Mouse (Mus musculus) monocyte, adult 2 months (primary cell): ENCODE results near the gene Ankra2.

Experiments
- DNase-seq, 2 experiments: peaks; one replicate each; pipeline ENCODE4 v3.0.0; 2022; ENCODE audit warnings: low spot score in 2 of 2, low read depth in 1 of 2

Gene Ankra2

DNA sequence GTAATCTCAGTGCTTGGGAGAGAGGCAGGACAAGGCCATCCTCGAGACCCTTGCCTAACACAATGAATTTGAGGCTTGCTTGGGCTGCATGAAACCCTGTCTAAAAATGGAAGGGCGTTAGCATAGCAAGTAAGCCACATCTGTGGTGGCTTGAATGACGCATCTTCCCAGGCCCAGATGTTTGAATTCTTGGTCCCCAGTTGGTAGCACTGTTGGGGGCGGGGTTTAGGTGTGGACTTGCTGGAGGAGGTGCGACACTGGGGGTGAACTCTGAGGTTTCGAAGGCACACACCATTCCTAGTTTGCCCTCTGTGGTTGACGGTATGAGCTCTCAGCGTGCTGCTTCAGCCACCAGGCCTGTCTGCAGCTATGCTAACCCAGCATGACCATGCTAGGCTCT is 28.8 kb downstream of the Ankra2 start:
- no peak for DNase-seq

DNA sequence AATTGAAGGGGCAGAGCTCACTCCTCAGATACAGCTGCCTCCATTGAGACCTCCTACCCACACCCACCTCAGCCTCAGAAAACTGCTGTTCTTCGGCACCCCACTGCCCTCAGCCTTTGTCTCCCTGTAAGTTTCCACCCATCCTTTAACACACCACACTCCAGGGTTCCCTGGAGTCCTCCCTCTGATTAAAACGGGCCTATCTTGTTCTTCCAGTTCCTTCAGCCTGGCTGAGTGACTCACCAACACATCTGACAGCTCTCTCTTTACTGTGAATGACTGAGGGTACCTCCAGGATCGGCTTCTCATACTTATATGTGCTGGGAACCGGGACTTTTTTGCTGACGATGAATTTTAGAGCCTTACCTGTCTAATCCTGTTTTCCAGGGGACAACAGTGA is 33.2 kb downstream of the Ankra2 start:
- DNase-seq: no peak

DNA sequence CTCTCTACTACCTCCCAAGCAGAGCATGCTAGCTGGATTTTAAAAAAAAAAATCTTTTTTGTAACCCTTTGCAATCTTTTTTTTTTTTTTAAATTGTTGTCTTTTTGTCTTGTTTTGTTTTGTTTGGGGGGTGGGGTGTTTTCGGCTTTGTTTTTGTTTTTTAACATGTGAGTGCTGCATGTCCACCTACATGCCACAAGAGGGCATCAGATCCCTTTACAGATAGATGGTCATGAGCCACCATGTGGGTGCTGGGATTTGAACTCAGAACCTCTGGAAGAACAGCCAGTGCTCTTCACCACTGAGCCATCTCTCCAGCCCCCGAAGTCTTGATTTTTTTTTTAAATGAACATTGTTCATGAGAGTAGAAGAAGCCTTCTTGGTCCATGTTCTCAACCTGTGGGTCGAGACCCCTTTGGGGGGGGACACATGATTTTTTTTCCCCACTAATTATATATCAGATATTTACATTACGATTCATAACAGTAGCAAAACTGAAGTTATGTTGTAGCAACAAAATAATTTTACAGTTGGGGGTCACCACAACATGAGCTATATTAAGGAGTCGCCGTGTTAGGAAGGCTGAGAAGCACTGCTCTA is 35.1 kb downstream of the Ankra2 start:
- no peak for DNase-seq

DNA sequence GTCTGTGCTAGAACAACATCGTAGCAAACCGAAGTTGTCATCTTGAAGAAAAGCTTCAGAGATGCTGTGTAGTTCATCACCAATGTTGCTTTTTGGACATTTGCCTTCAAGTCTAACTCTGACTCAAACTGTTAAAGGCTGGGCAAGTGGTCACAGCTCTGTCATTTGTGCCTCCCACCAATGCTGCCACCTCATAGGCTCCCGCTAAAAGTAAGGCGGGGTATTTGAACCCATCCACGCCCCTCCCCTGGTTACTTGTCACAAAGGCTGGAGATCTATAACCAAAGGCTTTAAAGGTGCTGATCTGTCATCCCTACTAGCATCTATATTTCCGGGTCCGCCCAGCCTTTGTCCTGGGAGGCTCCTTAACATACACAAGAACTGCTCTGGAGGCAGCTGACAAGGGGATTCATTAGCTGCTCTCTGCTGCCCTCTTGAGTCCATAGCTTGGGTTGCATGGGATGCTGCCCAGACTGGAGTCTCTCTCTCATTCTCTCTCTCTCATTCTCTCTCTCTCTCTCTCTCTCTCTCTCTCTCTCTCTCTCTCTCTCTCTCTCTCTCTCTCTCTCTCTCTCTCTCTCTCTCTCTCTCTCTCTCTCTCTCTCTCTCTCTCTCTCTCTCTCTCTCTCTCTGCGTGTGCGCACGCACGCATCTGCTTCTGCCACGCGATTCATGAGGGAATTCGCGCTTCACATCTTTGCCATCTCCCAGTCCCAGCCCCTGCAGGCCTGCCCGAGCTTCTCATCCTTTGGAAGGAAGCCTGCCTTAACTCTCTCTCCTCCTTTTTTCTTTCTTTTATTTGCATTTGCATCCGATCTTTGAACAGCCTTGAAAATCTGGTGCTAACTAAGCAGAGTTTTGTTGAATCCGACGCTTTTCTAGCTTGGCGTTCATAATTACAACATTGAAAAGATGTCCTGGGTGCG is 36.2 kb downstream of the Ankra2 start:
- DNase-seq: peak; percentile 7 to 52

DNA sequence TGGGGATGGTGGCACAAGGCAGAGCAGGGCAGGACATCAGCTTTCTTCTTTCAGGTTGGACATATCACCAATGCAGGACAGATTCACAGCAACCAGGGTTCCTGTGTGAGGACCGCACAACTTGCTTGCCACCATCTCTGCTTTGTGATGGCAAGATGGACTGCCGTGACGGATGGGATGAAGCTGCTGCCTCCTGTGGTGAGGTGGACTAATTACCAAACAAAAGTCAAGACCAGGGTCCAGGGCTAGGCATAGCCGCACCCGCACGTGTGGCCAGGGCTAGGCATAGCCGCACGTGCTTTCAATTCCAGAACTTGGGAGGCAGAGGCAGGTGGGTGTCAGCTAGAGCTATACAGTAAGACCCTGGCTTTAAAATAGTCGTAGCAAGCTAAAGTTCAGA is 42.4 kb downstream of the Ankra2 start:
- no peak for DNase-seq

DNA sequence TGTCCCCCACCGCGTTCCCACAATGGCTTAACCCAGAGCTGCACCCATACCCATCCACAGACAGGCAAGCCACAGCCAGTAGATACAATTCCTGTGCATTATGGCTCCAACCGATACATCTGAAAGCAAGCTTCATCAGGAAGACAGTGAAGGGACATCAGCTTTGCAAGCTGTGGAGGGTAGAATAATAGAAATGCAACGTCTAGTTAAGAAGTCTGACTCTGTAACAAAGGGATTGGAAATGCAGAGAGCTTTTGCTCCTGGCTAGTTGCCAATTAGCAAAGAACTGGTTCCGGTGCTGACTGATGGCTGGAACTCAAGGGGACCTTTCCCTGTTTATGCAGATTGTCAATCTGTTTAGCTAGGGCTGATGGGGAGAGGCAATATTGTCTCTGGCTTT is 43.5 kb downstream of the Ankra2 start:
- no peak for DNase-seq

DNA sequence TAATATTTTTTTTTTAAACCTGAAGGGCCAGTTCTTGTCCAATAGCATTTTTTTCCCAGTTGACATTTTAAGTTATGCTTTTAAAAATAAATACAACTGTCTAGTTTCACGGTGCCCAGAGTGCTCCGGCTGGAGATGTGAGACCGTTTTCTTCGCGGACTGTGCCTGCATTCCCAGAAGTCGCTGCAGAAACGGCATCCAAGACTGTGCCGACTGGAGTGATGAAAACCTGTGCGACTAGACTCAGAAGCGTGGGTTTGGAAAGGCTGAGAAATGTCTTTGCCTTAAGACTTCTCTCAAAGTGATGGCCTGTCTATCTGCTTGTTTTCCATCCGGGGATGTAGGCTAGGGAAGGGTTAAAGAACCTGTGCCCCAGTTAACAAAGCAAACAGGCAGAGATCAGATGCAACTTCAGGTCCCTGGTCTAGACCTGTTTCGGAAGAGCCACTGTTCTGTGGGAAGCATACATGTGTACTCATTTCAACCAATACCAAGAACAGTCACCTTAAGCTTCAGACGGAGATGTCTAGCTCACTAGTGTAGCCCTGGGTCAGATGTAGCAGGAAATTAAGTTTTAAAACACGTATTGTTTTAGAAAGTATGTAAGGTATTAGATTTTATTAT is 44.1 kb downstream of the Ankra2 start:
- no peak for DNase-seq

DNA sequence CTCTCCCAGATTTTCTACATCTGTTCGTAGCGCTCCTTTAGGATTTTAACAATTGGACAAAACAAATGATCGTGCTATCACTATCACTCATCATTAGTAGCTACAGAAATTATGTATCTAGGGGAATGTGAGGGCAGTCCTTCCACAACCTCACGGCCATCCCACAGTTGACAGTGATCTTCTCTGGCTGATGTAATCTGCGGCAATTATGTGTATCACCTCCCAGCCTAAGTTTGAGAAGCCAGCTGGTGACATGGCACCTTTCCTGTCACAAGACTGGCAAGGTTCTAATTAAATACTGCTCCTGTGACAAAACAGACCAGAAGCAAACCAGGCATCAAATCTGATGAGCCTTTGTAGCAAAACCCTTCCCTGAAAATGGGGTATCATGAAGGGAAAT is 45.1 kb downstream of the Ankra2 start:
- DNase-seq: no peak

DNA sequence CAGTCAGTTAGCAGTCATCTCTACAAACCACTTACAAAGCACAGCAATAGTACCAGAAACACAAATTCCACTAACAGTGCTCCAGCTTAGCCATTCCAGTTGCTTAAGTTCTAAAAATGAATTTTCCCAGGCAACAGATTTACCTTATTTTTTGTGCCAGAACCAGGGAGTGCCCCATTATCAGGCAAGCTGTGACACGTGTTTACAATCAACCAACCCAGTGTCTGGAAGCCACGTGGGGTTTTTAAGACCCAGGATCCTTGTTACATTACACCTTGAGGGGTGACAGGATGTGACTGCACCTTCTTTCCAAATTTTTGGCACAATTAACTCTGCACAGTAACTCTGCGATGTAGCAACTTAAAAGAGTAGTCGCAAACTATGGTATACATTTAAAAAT is 45.9 kb downstream of the Ankra2 start:
- no peak for DNase-seq

DNA sequence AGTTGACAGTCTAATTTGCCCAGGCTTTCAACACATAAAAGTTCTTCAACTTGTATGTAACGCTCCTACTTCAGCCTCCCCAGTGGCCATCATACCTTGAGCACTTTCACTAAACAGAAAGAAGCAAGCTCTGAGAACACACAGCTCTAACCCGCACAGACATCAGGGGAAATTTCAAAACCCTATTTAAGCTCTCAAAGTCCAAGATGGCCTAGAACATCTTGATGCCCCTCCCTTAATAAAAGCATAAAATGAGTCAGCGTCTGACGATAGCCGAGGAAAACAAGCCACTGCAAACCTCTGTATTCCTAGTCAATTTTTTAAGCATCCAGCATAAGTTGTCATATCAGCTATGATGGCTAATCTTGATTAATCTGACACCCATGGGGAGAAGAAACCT is 48.7 kb downstream of the Ankra2 start:
- no peak for DNase-seq

DNA sequence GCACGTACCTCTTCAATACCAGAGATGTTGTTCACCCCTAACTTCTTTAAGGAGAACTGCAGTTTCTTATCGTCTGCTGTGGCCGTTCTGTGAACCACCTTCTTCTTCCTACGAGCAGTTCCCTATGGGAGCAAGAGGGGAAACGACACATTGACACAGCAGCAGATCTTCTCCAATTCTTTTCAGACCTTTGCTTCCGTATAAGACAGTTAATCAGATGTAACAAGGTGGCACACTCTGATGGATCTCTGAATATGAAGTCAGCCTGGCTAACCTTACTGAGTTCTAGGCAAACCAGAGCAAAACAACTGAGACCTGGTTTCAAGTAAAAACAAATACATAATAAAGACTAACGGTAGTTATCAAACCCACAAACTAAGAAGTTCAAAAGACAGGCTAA is 50.8 kb downstream of the Ankra2 start:
- no peak for DNase-seq

DNA sequence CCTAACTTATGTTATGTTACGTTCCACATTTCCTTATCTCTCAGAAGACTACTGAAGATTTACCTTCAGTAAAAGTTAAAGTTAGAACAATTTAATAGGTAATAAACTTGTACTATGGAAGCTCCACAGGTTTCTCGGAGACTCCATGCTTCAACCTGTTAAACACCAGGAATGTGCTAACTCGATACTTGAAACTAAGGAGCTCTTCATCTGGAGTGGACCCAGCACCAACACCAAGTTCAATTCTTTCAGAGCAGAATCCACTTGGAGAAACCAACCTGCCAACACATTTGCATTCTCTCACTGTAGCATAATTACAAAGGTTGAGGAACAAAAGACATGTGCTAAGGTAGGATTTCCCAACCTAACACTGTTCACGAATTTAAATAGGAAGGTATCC is 52.2 kb downstream of the Ankra2 start:
- DNase-seq: no peak

DNA sequence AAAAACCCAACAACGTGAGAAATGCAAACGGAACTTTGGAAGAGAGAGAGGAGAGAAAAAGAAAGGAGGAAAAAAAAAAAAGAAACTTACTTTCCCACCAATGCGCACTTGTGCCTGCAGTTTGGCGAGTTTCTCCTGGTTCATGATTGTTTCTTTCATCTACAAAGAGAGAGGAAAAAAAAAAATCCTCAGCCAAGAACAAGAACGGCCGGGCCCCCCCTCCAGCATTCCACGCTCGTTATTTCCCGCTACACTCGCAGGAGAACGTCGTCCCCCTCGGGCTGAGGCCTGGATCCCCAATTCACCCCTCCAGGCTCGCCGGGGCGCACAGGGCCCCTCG is 53.2 kb downstream of the Ankra2 start:
- DNase-seq: no peak

DNA sequence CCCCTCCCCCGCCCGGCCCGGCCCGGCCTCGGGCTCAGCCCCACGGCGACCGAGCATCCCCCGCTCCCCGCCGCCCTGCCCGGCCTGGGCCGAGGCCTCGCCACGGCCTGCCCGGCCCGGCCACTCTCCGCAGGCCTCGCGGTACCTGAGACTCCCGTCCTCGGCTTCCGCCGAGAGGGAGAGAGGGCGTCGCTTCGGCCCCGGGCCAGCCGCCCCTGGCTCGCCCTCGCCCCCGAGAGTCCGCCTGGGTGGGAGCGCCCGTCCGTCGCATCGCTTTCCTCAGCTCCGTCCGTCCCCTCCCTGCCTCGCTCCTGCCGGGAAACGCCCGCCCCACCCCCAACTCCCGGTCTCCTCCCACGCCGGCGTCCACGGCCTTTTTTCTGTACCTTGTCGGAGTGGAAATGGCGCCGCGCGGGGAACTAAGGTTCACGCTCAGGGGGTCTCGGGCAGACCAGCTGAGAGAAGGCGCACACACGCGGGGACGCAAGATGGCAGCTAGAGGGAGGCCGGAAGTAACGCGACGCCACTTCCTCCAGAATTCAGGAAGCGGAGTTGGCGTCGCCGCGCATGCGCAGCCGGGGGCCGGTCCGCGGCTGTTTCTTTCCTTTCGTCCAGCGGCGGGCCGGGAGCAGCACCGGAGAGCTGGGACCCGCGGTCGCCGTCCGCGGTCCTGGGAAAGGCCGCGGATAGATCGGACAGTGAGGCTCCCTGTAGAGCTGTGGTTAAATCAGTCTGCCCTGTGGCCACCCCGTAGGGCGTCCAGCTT is 53.8 kb downstream of the Ankra2 start, which contains the start of gene Btf3:
Btf3 (minus strand) TSS at position 527 of the 766 bp plus-strand sequence.
- peak; percentile 74 to 84 for DNase-seq

DNA sequence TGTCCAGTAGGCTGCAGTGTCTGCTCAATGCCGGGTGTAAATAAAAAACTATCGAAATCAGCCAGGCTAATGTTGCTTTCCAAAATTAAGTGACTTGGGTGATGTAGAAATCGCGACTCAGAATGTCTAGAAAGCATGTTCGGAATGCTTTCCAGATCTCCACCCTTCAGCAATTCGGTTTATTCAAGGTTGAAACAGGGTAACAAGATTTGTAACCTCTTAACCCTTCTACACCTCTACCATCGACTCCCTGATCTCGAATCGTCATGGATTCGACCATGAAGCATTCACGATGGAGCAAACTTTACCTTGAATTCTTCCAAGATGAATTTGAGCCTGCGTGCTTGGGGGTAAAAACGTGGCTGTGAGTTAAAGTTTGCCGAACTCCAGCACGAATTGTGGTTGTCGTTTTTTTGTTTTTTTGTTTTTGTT is 54.4 kb downstream of the Ankra2 start:
- no peak for DNase-seq

DNA sequence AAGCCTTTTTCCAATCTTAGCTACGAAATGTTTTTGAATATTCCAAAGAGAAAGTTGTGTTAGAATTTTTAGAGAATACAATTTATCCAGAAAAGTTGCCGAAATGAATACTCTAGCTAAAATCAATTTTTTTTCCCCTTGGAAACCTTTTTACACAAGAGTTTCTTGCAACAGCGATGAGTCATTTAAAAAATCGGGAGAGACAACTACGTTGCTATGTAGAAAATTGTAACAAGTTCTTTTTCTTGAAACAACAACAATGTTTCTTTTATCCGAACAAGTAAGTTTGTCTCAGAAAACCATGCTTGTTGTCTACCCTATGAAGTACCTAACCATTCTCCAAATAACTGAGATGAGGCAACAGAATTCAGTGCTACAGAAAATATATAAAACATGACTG is 55.0 kb downstream of the Ankra2 start:
- DNase-seq: no peak
